7 mouse cellular contexts compared by ENCODE assay signal in the genomic region with DNA sequence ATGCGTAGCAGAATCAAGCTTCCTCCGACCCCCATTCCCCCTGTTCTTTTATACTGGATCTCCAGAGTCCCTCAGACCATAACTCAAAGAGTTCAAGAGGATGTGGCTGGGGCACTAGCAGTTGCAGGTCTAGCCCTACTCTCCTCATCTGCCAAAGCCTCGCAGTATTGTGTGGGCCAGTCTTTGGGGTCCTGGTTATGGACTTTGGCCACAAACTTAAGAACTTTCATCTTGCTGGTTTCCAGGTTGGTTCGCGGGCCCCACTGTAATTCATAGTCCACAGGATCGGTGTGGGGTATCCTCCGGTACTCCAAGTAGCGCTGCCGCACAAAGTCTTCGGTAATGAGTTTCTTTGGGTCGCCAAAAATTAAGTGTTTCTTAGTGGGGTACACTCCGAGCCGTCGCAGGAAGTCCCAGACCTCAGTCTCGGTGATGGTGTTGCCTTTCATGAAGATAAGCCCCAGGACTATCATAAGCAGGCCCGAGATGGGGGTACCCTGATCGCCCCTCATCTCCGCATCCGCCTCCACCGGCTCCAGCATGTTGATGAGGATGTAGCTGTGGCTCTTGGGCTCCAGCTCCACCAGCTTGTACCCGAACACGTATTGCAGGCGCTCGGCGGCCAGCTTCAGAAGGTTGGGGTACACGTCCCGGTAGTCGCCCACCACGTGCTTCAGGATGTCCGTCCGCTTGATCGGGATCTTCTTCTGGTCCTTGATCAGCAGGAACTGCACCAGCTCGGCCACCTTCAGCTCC. TPM values are rescaled to one million over a fixed set of nuclear protein-coding genes. Genes with fewer than 3 reads are reported as not detected.
DNase-seq lines count a peak whose midpoint lies in the region; ATAC-seq and TF ChIP-seq lines count a peak whose summit lies in the region.

No protein-coding gene starts in this region.

- H3K4me3 ChIP-seq in lung, postnatal 0 days (ENCODE audit: low read depth, low read length): peak overlapping the region; percentile 91
- H3K4me3 ChIP-seq in hindbrain, embryonic 14.5 days (replicated peaks; ENCODE audit: low read length): peak overlapping the region; percentile 94
- peak overlapping the region; percentile 76 for H3K4me3 ChIP-seq in midbrain, embryonic 12.5 days

- peak overlapping the region; percentile 93 for H3K27ac ChIP-seq in lung, postnatal 0 days (ENCODE audit: low read length)
- peak overlapping the region; percentile 97 for H3K27ac ChIP-seq in hindbrain, embryonic 14.5 days
- H3K27ac ChIP-seq in midbrain, embryonic 12.5 days (replicated peaks): peak overlapping the region; percentile 92

- H3K4me1 ChIP-seq in lung, postnatal 0 days (ENCODE audit: insufficient read depth, low read depth, low read length): peaks cover 6% of the 10 kb centered on the region; the same call in 1 of the 2 replicates
- peaks cover 41% of the 10 kb centered on the region for H3K4me1 ChIP-seq in hindbrain, embryonic 14.5 days (replicated peaks; ENCODE audit: control insufficient read depth, insufficient read depth, low read length)
- peaks cover 26% of the 10 kb centered on the region for H3K4me1 ChIP-seq in midbrain, embryonic 12.5 days

- no peak for ATAC-seq in lung, postnatal 0 days
- peak; percentile 72 for ATAC-seq in hindbrain, embryonic 14.5 days (ENCODE audit: low FRiP score)
- peak; percentile 71 for ATAC-seq in midbrain, embryonic 12.5 days (ENCODE audit: low FRiP score, low read depth)

- TF ChIP-seq EP300 in lung, postnatal 0 days (IDR thresholded peaks at IDR 0.05): no peak

- TF ChIP-seq CTCF in lung, postnatal 0 days (IDR thresholded peaks at IDR 0.05): no peak

- H3K9ac ChIP-seq in lung, postnatal 0 days (replicated peaks; ENCODE audit: low read depth): peak overlapping the region; percentile 97
- H3K9ac ChIP-seq in hindbrain, embryonic 14.5 days: peak overlapping the region; percentile 85
- peak overlapping the region; percentile 90 for H3K9ac ChIP-seq in midbrain, embryonic 12.5 days (replicated peaks)

- no peaks in the 10 kb centered on the region for H3K27me3 ChIP-seq in lung, postnatal 0 days (replicated peaks; ENCODE audit: insufficient read depth, low read length)
- no peaks in the 10 kb centered on the region for H3K27me3 ChIP-seq in hindbrain, embryonic 14.5 days (ENCODE audit: control insufficient read depth, insufficient read depth, low read length)
- H3K27me3 ChIP-seq in midbrain, embryonic 12.5 days: no peaks in the 10 kb centered on the region

- no peaks in the 10 kb centered on the region for H3K36me3 ChIP-seq in lung, postnatal 0 days (ENCODE audit: insufficient read depth, low read length)
- no peaks in the 10 kb centered on the region for H3K36me3 ChIP-seq in hindbrain, embryonic 14.5 days (replicated peaks; ENCODE audit: control insufficient read depth, insufficient read depth)
- H3K36me3 ChIP-seq in midbrain, embryonic 12.5 days: 0 out of 2 replicates have a peak, but pooled peaks cover 8% of the 10 kb centered on the region

- DNase-seq in lung, postnatal 0 days (ENCODE audit: low spot score): no peak
- no peak for DNase-seq in lung, postnatal 10 days
- peak; percentile 29 for DNase-seq in embryo, embryonic 10.5 days (ENCODE audit: low spot score)
- peak; percentile 32 for DNase-seq in hindbrain, embryonic 14.5 days (ENCODE audit: low spot score)
- DNase-seq in gastrocnemius, postnatal 4 days (ENCODE audit: low spot score in 2 of 2): no peak
- DNase-seq in urinary bladder, postnatal 4 days (ENCODE audit: low spot score in 2 of 2): no peak

- no peaks in the 10 kb centered on the region for H3K9me3 ChIP-seq in lung, postnatal 0 days (ENCODE audit: low read length)
- H3K9me3 ChIP-seq in hindbrain, embryonic 14.5 days (ENCODE audit: control insufficient read depth, low read length): no peaks in the 10 kb centered on the region
- H3K9me3 ChIP-seq in midbrain, embryonic 12.5 days: no peaks in the 10 kb centered on the region

- H3K4me2 ChIP-seq in lung, postnatal 0 days (replicated peaks; ENCODE audit: low read depth, low read length): peak overlapping the region; percentile 85
- peak overlapping the region; percentile 76 for H3K4me2 ChIP-seq in hindbrain, embryonic 14.5 days (replicated peaks)
- peak overlapping the region; percentile 90 for H3K4me2 ChIP-seq in midbrain, embryonic 12.5 days (replicated peaks)

- 1% methylated on average over 33 of the region's 33 CpGs for WGBS in lung, postnatal 0 days
- under 1% methylated on average over 33 of the region's 33 CpGs for WGBS in hindbrain, embryonic 14.5 days
- 2% methylated on average over 33 of the region's 33 CpGs for WGBS in midbrain, embryonic 12.5 days

RNA-seq across cellular contexts. Expression of gene Nsmce3, which starts 0.6 kb away (rescaled TPM):
- polyA plus RNA-seq in lung, postnatal 0 days (2015; fragmentation: Nextera tagmentation; extraction: Ambion mirVana): 9.4 and 9.9 TPM in 2 replicates
- polyA plus RNA-seq in hindbrain, embryonic 14.5 days (2014; fragmentation: Nextera tagmentation; extraction: Ambion mirVana): 11.7 and 12.2 TPM in 2 replicates
- polyA plus RNA-seq in midbrain, embryonic 12.5 days (2016; fragmentation: Nextera tagmentation; extraction: Ambion mirVana): 11.6 TPM in 2 replicates
- total RNA-seq in gastrocnemius, postnatal 4 days (2021): 1 to 10 TPM; 5.5 to 5.8 TPM

Comparison
In these comparisons a context has a peak if more than half of its experiments do, and no peak if none do; other contexts are left out.
1. DNase-seq: peak in embryo, embryonic 10.5 days (single experiment) and hindbrain, embryonic 14.5 days (single experiment); none in lung, postnatal 0 days (single experiment), lung, postnatal 10 days (single experiment), gastrocnemius, postnatal 4 days (0 of 2) and urinary bladder, postnatal 4 days (0 of 2).
2. Peak in every context shown above with its lines, with median percentiles within 50 percentile points of each other: H3K27ac ChIP-seq, H3K4me2 ChIP-seq, H3K4me3 ChIP-seq and H3K9ac ChIP-seq.